Comparison of ENCODE assay signal across 8 mouse cellular contexts in the genomic region with DNA sequence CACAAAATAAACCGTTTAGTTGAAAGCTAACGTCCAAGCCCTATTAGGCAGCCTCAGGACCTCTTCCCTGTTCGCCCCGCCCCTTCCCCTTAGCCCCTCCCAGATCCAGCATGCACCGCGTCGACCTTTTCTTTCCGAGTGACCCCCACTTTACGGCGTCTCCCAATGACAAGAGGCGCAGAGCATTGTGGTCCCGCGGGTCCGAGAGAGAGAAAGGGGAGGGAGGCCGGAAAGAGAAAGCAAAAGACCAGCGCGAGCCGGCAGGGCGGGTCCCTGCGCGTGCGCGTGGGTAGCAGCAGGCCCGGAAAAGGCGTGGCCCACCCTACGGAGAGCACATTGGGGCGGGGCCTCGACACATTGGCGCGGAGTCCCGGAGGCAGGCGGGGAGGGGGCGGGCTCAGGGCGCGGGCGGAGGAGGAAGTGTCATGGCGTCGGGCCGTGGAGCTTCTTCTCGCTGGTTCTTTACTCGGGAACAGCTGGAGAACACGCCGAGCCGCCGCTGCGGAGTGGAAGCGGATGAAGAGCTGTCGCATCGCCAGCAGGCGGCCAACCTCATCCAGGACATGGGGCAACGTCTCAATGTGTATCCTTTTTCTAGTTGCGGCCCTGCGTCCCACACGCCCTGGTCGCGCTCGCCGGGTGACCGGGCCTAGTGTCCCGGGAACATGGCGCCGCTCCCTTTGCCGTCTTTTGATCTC. TPM values are rescaled to one million over a fixed set of nuclear protein-coding genes. Genes with fewer than 3 reads are reported as not detected.
DNase-seq lines count a peak whose midpoint lies in the region; ATAC-seq and TF ChIP-seq lines count a peak whose summit lies in the region.

A gene (plus strand): TSS at position 362 of the 698 bp plus-strand sequence.

- peak within 1 kb of the TSS; percentile 97 for H3K27ac ChIP-seq in hindbrain, embryonic 10.5 days
- H3K27ac ChIP-seq in lung, postnatal 0 days (ENCODE audit: low read length): peak within 1 kb of the TSS; percentile 98

- peak; percentile 11; the same call in 1 of the 2 replicates for TF ChIP-seq EP300 in lung, postnatal 0 days (IDR thresholded peaks at IDR 0.05)

- no peaks in the 10 kb centered on the region for H3K27me3 ChIP-seq in hindbrain, embryonic 10.5 days (ENCODE audit: insufficient read depth, poor library complexity, severe bottlenecking)
- H3K27me3 ChIP-seq in lung, postnatal 0 days (replicated peaks; ENCODE audit: insufficient read depth, low read length): no peaks in the 10 kb centered on the region

- H3K9ac ChIP-seq in lung, postnatal 0 days (replicated peaks; ENCODE audit: low read depth): peak within 1 kb of the TSS; percentile 91

- DNase-seq in MN1 (ENCODE audit: low spot score): peak; percentile 99
- DNase-seq in cerebellum, adult 9-10 months: peak; percentile 99
- DNase-seq in hindbrain, embryonic 10.5 days (ENCODE audit: low spot score): peak; percentile 100
- peak; percentile 100 for DNase-seq in layer of hippocampus, adult 9-11 months
- peak; percentile 100 for DNase-seq in lung, postnatal 0 days (ENCODE audit: low spot score)
- peak; percentile 96 for DNase-seq in ovary, postnatal 14 days (ENCODE audit: low spot score)
- DNase-seq in thymus, postnatal 14 days: peak; percentile 99

- under 1% methylated on average over 63 of the region's 63 CpGs for WGBS in hindbrain, embryonic 10.5 days
- under 1% methylated on average over 55 of the region's 63 CpGs for WGBS in lung, postnatal 0 days

- H3K36me3 ChIP-seq in hindbrain, embryonic 10.5 days: peaks cover 17% of the 10 kb centered on the region
- H3K36me3 ChIP-seq in lung, postnatal 0 days (ENCODE audit: insufficient read depth, low read length): no peaks in the 10 kb centered on the region

- no peaks in the 10 kb centered on the region for H3K9me3 ChIP-seq in hindbrain, embryonic 10.5 days
- H3K9me3 ChIP-seq in lung, postnatal 0 days (ENCODE audit: low read length): no peaks in the 10 kb centered on the region

- H3K4me3 ChIP-seq in hindbrain, embryonic 10.5 days: peak within 1 kb of the TSS; percentile 96
- H3K4me3 ChIP-seq in lung, postnatal 0 days (ENCODE audit: low read depth, low read length): peak within 1 kb of the TSS; percentile 82

- TF ChIP-seq CTCF in lung, postnatal 0 days (IDR thresholded peaks at IDR 0.05): peak; percentile 59

- ATAC-seq in frontal cortex, adult (ENCODE audit: low TSS enrichment): peak; percentile 96
- peak; percentile 98 for ATAC-seq in lung, postnatal 0 days

- H3K4me1 ChIP-seq in hindbrain, embryonic 10.5 days (replicated peaks): peaks cover 32% of the 10 kb centered on the region
- H3K4me1 ChIP-seq in lung, postnatal 0 days (ENCODE audit: insufficient read depth, low read depth, low read length): peaks cover 4% of the 10 kb centered on the region; the same call in 1 of the 2 replicates

- H3K4me2 ChIP-seq in lung, postnatal 0 days (replicated peaks; ENCODE audit: low read depth, low read length): peak within 1 kb of the TSS; percentile 59

RNA-seq across cellular contexts. Expression of the gene that starts here (rescaled TPM):
- polyA plus RNA-seq in hindbrain, embryonic 10.5 days (2016; fragmentation: Nextera tagmentation; extraction: Ambion mirVana): 82.9 and 98.9 TPM in 2 replicates
- polyA plus RNA-seq in lung, postnatal 0 days (2015; fragmentation: Nextera tagmentation; extraction: Ambion mirVana): 43.7 and 54.7 TPM in 2 replicates

Comparison
In these comparisons a context has a peak if more than half of its experiments do, and no peak if none do; other contexts are left out.
1. Peak in every context shown above with its lines: DNase-seq, ATAC-seq, H3K4me3 ChIP-seq and H3K27ac ChIP-seq.